Mouse (Mus musculus): ENCODE results near the gene Taf3. TPM values are rescaled to one million over a fixed set of nuclear protein-coding genes. Genes with fewer than 3 reads are reported as not detected.

Gene Taf3
- polyA plus RNA-seq, 1 experiment from 2014 or later, result 8.1 TPM

DNA sequence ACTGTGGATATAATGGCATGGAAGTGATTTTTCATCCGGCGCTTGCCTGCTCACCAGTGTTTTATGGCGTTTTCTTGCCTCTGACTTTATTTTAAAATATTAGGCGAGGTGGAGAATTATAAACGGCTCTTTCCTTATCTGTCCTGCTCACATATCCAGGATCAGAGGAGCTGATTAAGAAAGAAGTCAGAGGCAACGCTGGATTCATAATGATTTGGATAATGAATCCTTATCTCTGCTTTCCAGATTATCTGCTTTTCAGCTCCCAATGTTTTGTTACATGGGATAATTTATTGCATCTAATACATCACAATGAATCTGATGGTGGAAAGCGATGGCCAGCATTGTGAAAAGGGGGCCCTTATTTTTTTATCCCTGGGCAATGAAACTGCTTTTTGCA, 155.9 kb downstream of the Taf3 start:
- POLR2A ChIA-PET, result interaction anchor here (0.7 kb wide), 1 partner anchor 40 kb away, joined by 5 read pairs; no protein-coding TSS in a partner anchor

DNA sequence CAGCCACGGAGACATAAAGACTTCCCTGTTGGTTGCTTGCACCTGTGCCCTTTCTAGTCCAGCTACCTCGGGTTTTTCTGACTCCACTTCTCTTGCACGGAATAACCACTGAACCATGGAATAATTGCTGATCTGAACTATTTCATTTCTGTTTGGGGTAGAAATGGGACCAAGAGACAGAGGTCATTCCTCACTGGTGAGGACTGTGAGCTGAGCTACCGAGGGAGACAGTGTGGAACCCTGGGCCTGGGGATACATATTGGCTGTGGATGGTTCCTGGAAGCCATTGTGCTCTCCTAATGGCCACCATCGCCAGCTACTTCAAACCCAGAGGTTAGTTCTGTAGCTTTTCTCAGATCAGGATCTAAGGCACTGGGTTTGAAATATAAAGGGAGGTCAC, 157.5 kb downstream of the Taf3 start:
- in situ Hi-C loops (cut with MboI; ENCODE audit: low pct_unique_long_range_greater_than_20kb), result no loop called here
- TF ChIP-seq CTCF (IDR thresholded peaks at IDR 0.05), result no peak
- H3K27me3 ChIP-seq, result no peaks in the 10 kb centered on the region
- ChIA-PET CTCF (interaction anchor here (1.1 kb wide), 1 partner anchor 11 kb away, joined by 3 read pairs; no protein-coding TSS in a partner anchor), POLR2A (no interaction called here)
- DNase-seq (ENCODE audit: low read depth, low spot score), result no peak
- no peak for ATAC-seq

More for the DNA sequence above, 155.9 kb downstream of the Taf3 start:
- no peaks in the 10 kb centered on the region for H3K27me3 ChIP-seq
- TF ChIP-seq CTCF (IDR thresholded peaks at IDR 0.05), result no peak
- CTCF ChIA-PET, result no interaction called here
- in situ Hi-C loops (cut with MboI; ENCODE audit: low pct_unique_long_range_greater_than_20kb), result no loop called here
- ATAC-seq, result no peak
- no peak for DNase-seq (ENCODE audit: low read depth, low spot score)

DNA sequence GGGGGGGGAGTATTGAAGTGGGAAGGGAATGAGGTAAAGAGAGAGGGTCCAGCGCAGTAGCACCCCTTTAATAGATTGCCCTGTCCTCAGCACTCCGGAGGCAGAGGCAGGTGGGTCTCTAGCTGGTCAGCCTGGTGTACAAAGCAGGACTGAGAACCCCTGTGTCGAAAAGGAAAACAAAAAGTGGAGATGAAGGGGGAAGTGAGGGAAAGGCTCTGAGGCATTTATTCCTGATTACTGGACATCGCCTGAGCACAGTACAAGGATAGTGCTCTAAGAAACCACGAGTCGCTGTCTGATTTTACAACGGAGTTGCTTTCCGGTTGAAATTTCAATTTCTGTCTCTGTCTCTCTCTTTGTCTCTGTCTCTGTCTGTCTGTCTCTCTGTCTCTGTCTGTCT, 158.1 kb downstream of the Taf3 start:
- CTCF ChIA-PET, result interaction anchor here (1.1 kb wide), 1 partner anchor 11 kb away, joined by 3 read pairs; no protein-coding TSS in a partner anchor
- ATAC-seq (no peak), DNase-seq (ENCODE audit: low read depth, low spot score) (no peak)
- POLR2A ChIA-PET, result no interaction called here
- in situ Hi-C loops (cut with MboI; ENCODE audit: low pct_unique_long_range_greater_than_20kb), result no loop called here
- TF ChIP-seq CTCF (IDR thresholded peaks at IDR 0.05), result no peak
- no peaks in the 10 kb centered on the region for H3K27me3 ChIP-seq

DNA sequence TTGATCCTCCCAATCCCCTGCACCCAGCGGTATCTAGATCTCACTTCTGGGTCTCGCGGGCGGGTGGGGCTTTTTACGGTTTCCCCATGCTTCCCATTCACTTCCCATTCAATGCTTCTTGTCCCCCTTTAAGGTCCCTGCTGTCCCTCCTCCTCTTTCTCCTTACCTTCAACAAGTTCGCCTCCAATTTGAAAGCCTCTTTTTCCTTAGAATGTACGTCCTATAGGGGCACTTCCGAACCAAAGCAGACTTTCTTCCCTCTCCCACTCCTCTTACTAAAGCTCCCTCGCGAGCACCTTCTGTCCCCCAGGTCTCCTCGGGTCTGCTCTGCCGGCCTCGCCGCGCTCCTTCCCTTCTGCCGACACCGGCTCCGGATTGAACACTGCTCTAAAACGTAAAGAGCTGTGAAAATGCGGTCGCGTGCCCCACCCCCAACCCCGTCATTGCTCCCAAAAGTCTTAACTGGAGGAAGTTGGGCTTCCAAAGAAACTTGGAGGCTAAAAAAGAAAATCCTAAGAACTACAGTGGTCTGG, 158.7 kb downstream of the Taf3 start, which contains the start of gene Gata3:
TSS of gene Gata3 (minus strand) at position 384 of the 533 bp plus-strand sequence.
- ATAC-seq, result no peak
- no peak for DNase-seq (ENCODE audit: low read depth, low spot score)
- no peaks in the 10 kb centered on the region for H3K27me3 ChIP-seq
- in situ Hi-C loops (cut with MboI; ENCODE audit: low pct_unique_long_range_greater_than_20kb), result loop anchor here (10.0 kb wide), 2 partner anchors 115 to 825 kb away; no protein-coding TSS in a partner anchor
- no peak for TF ChIP-seq CTCF (IDR thresholded peaks at IDR 0.05)
- CTCF ChIA-PET, result no interaction called here
- POLR2A ChIA-PET, result no interaction called here

DNA sequence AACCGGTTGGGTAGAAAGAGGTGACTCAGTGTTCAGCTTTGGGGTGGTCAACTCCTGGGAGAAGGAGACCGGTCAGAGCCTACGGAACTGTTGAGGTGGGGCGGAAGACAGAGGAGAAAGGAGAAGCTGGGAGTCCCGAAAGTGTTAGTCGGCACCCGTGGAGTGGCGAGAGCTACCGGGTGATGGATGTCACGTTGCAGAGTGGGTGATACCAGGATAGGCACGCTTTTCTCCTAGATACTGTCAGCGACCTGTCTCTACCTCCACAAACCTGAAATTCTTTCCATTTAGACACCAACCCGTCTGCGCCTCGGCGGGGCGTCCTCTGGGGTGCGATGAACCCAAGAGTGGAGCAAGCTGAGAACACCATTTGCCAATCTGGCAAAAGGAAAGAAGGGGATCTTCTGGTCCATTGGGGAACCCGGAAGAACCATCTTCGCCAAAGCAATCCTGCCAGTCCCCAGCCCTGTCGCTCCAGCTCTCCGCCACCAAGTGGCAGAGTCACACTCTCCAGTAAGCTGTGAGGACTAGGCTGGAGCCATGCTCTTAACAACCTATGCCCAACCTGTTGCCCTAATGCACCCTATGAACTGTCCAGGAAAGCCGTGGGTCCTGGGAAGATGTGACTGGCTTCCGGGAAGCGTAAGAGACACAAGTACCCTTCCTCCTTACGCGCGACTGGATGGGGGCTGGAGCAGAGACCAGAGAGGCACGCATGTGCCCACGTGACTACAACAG, 159.3 kb downstream of the Taf3 start, which contains the start of gene 9230102O04Rik:
TSS of gene 9230102O04Rik (minus strand) at position 628 of the 738 bp plus-strand sequence.
- no peaks in the 10 kb centered on the region for H3K27me3 ChIP-seq
- CTCF ChIA-PET, result no interaction called here
- no peak for TF ChIP-seq CTCF (IDR thresholded peaks at IDR 0.05)
- POLR2A ChIA-PET, result no interaction called here
- ATAC-seq (peak; percentile 65), DNase-seq (ENCODE audit: low read depth, low spot score) (no peak)
- in situ Hi-C loops (cut with MboI; ENCODE audit: low pct_unique_long_range_greater_than_20kb), result loop anchor here (10.0 kb wide), 2 partner anchors 116 to 824 kb away; no protein-coding TSS in a partner anchor

DNA sequence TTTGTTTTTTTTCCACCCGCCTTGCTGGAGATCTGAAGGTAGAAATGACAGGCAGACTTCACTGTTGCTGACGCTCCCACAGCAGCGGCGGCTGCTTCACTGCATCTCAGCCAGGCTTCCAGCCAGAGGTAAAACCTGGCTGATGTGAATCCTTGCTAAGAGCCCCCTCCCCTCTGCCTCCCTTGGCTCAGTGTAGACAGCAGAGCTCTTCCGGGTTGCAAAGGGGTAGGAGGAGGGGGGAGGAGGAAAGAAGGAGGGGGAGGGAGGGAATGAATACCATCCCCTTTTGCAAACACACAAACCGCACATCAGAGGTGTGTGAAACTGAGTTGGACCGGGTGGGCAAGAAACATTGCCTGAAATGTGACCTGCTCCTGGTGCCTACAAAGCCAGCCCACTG, 160.8 kb downstream of the Taf3 start:
- DNase-seq (ENCODE audit: low read depth, low spot score), result no peak
- in situ Hi-C loops (cut with MboI; ENCODE audit: low pct_unique_long_range_greater_than_20kb), result loop anchor here (10.0 kb wide), 2 partner anchors 117 to 823 kb away; no protein-coding TSS in a partner anchor
- no peak for TF ChIP-seq CTCF (IDR thresholded peaks at IDR 0.05)
- ChIA-PET POLR2A (no interaction called here), CTCF (interaction anchor here (1.2 kb wide), 1 partner anchor 124 kb away, joined by 3 read pairs; no protein-coding TSS in a partner anchor)
- ATAC-seq, result no peak
- no peaks in the 10 kb centered on the region for H3K27me3 ChIP-seq

DNA sequence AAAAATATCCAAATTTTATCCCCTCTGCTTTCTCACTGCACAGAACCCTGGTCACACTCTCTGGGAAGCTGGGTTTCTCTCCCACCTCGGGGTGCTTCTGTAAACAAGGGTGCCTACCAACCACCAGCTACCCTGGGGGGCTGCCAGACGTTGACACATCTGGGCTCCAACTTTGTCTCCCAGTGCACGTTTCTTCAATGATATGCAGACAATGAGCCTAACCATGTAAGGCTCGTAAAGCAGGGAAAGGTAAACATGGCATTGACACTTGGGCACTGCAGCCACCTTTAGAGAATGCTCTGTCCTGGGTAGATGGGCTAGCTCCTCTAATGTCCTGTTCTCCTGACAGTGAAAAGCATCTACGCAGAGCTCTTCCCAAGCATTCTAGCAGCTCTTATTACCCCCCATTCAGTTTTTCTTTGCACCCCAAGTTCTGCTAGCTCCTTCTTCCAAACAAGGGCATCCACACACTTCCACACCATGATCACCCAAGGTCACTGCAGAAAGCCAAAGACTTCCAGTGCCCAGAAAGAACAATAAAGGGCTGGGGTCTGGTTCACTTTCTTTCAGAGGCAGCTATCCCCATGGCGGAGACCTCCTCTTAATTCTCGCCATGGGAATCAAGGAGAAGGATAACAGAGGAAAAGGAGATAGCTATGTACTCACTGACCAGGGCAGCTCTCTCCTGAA, 161.3 kb downstream of the Taf3 start:
- no peaks in the 10 kb centered on the region for H3K27me3 ChIP-seq
- in situ Hi-C loops (cut with MboI; ENCODE audit: low pct_unique_long_range_greater_than_20kb), result loop anchor here (10.0 kb wide), 2 partner anchors 118 to 822 kb away; no protein-coding TSS in a partner anchor
- ChIA-PET POLR2A (interaction anchor here (0.6 kb wide), 1 partner anchor 461 kb away, joined by 3 read pairs; no protein-coding TSS in a partner anchor), CTCF (interaction anchor here (1.2 kb wide), 1 partner anchor 124 kb away, joined by 3 read pairs; no protein-coding TSS in a partner anchor)
- DNase-seq (ENCODE audit: low read depth, low spot score) (no peak), ATAC-seq (no peak)
- no peak for TF ChIP-seq CTCF (IDR thresholded peaks at IDR 0.05)

DNA sequence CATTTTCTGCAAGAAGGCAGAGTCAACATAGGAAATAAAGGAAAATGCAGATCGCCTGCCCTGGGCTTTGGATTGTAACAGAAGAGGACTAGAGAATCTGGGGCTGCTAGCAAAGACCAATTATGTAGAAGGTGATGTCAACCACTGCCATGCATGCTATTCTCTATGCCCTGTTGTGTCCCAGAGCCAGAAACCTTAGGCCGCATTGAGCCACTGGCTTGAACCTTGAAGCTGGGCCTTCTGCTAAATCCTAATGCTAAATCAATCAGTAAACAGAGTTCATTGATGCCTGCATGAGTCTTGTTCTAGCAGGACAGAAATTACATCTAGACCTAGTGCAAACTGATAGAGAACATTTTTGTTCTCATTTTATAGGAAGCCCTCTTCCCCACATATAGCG, 162.4 kb downstream of the Taf3 start:
- H3K27me3 ChIP-seq, result no peaks in the 10 kb centered on the region
- CTCF ChIA-PET, result no interaction called here
- no peak for TF ChIP-seq CTCF (IDR thresholded peaks at IDR 0.05)
- DNase-seq (ENCODE audit: low read depth, low spot score), result no peak
- ATAC-seq, result no peak
- in situ Hi-C loops (cut with MboI; ENCODE audit: low pct_unique_long_range_greater_than_20kb), result loop anchor here (10.0 kb wide), 2 partner anchors 119 to 821 kb away; no protein-coding TSS in a partner anchor
- POLR2A ChIA-PET, result interaction anchor here (0.6 kb wide), 1 partner anchor 460 kb away, joined by 3 read pairs; no protein-coding TSS in a partner anchor

DNA sequence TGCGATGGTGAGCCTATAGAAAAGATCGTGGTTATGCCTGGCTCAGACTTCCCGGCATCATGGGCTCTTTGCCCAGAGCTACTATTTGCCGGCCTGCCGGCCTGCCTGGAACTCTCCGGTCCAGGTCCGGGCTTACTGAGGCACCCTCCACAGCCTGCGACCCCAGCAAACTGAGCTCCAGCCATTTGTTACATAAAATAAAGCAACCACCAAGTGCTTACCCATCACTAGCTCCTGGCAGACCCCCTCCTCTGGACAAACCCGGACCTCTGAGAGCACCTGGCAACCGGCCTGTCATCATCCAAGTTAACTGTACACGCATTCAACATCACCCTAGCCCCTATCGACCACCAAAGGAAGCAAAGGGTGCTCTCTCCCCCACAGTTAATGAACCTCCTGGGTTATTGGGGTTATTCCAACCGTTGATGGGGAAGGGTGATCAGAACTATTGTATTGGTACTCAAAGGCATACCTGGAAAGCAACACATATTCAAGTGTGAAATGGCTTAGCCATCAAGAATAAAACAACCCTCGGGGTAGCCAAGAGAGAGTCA, 163.1 kb downstream of the Taf3 start:
- no peaks in the 10 kb centered on the region for H3K27me3 ChIP-seq
- ATAC-seq, result no peak
- in situ Hi-C loops (cut with MboI; ENCODE audit: low pct_unique_long_range_greater_than_20kb), result loop anchor here (10.0 kb wide), 2 partner anchors 120 to 820 kb away; no protein-coding TSS in a partner anchor
- ChIA-PET POLR2A (no interaction called here), CTCF (no interaction called here)
- no peak for DNase-seq (ENCODE audit: low read depth, low spot score)
- no peak for TF ChIP-seq CTCF (IDR thresholded peaks at IDR 0.05)

DNA sequence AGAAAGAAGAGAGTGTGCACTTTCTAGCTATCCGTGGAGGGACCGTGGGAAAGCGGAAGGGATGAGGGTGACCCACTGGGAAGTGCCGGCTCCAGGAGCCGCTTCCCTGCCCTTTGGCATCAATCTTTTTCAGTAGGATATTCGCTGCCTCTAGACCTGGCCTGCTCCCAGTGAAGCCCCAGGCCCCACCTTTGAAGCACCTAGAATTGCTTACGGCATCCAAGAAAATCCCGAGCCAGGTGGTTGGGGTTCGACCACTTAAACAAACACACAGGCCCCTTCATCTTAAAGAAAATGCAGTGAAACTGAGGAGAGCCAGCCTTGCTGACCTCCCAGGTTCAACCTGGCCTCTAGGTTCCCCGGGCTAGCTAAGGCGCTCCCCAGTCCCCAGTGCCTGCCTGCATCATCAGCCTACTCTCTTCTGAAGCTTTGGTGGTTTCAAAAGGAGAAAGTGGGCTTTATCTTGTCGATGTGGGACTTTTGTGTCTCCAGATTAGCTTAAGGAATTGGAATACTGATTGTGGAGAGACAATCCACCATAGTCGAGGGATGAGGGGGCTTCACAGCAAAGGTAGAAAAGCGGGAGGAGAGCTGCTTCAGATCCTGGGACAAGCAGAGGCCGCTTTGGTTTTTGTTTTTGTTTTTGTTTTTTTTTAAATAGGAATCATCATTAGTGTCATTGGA, 163.7 kb downstream of the Taf3 start:
- POLR2A ChIA-PET, result no interaction called here
- TF ChIP-seq CTCF (IDR thresholded peaks at IDR 0.05), result no peak
- no peak for ATAC-seq
- no peak for DNase-seq (ENCODE audit: low read depth, low spot score)
- no peaks in the 10 kb centered on the region for H3K27me3 ChIP-seq
- CTCF ChIA-PET, result no interaction called here
- in situ Hi-C loops (cut with MboI; ENCODE audit: low pct_unique_long_range_greater_than_20kb), result loop anchor here (5.0 to 10.0 kb wide), 4 partner anchors 120 to 1207 kb away; no protein-coding TSS in a partner anchor
